Mouse (Mus musculus): Measurements from ENCODE around the gene Ramp2. TPM values are rescaled to one million over a fixed set of nuclear protein-coding genes. Genes with fewer than 3 reads are reported as not detected.

Ramp2 gene
- polyA plus RNA-seq, 1 experiment, result 710 TPM

DNA sequence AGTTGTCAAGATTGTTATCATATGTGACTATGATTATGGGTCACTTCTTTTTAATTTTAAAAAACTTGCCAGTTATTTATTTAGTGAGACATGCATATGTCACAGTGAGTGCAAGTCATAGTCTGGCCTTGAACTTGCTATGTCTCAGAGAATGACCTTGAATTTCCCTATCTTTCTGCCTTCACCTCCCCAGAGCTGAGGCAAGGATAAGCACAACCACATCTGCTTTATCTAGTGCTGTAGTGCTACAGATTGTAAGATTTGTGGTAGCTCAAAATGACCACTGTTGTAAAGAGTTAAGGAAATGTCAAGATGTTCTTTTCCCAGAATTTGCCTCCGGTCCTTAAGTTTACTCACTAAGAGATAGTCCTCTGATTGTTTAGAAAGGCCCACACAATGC, 12.6 kb upstream of the Ramp2 start:
- Histone ChIP-seq H3K4me1 (ENCODE audit: control insufficient read depth, insufficient read depth, low read length) (peaks cover 6% of the 10 kb centered on the region), H3K4me3 (replicated peaks; ENCODE audit: extremely low read depth, low read depth, low read length) (no peak overlapping the region)
- DNase-seq, result no peak
- 34% methylated on average over 1 of the region's 1 CpGs for WGBS
- TF ChIP-seq CTCF (IDR thresholded peaks at IDR 0.05; ENCODE audit: insufficient read depth, low read length) (no peak), POLR2A (IDR thresholded peaks at IDR 0.05; ENCODE audit: borderline replicate concordance, extremely low read depth, low read depth, low read length) (no peak)

- no peak for DNase-seq
- TF ChIP-seq POLR2A (IDR thresholded peaks at IDR 0.05; ENCODE audit: borderline replicate concordance, extremely low read depth, low read depth, low read length) (no peak), CTCF (IDR thresholded peaks at IDR 0.05; ENCODE audit: insufficient read depth, low read length) (no peak)
- Histone ChIP-seq H3K4me3 (replicated peaks; ENCODE audit: extremely low read depth, low read depth, low read length) (no peak overlapping the region), H3K4me1 (ENCODE audit: control insufficient read depth, insufficient read depth, low read length) (peaks cover 6% of the 10 kb centered on the region)
Measured at GRCm38 (mm10) chr11:101234124-101234523, 11.7 kb upstream of the Ramp2 start.

- Histone ChIP-seq H3K4me1 (ENCODE audit: control insufficient read depth, insufficient read depth, low read length) (peaks cover 2% of the 10 kb centered on the region; the same call in 1 of the 2 replicates), H3K4me3 (replicated peaks; ENCODE audit: extremely low read depth, low read depth, low read length) (no peak overlapping the region)
- DNase-seq, result no peak
- no peak for TF ChIP-seq POLR2A (IDR thresholded peaks at IDR 0.05; ENCODE audit: borderline replicate concordance, extremely low read depth, low read depth, low read length)
- no peak for TF ChIP-seq CTCF (IDR thresholded peaks at IDR 0.05; ENCODE audit: insufficient read depth, low read length)
Measured at GRCm38 (mm10) chr11:101235429-101235828, 10.4 kb upstream of the Ramp2 start.

- no peak for DNase-seq
- H3K4me1 ChIP-seq (ENCODE audit: control insufficient read depth, insufficient read depth, low read length), result peaks cover 2% of the 10 kb centered on the region; the same call in 1 of the 2 replicates
- TF ChIP-seq POLR2A (IDR thresholded peaks at IDR 0.05; ENCODE audit: borderline replicate concordance, extremely low read depth, low read depth, low read length), result no peak
- no peak for TF ChIP-seq CTCF (IDR thresholded peaks at IDR 0.05; ENCODE audit: insufficient read depth, low read length)
- 91% methylated on average over 5 of the region's 5 CpGs for WGBS
- no peak overlapping the region for H3K4me3 ChIP-seq (replicated peaks; ENCODE audit: extremely low read depth, low read depth, low read length)
Measured at GRCm38 (mm10) chr11:101236782-101237181, 9.0 kb upstream of the Ramp2 start.

DNA sequence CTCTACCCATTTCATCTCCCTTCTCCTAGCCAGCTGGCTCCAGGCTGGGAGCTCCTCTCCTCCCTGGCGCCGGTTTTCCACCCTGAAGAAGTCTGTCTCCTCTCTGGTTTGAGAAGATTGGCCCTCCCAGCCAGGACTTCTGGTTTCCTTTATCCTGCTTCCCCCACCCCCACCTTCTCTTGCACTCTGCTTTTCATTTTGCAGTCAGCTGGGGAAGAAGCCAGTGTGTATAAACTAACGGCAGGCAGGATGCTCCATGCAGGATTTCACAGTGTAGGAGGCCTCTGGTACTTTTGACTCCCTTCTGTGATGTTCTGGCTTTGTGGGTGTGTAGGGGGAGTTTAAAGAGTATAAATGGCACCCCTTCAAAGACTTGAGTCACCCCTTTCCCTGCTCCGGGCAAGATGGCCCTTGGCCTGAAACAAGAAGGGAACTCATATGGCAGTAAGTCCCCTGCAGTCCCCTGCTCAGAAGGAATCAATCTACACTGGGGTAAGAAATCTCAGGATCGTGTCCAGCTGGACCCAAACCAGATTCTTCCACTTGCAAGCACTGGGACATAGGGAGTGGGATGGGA, 7.7 kb upstream of the Ramp2 start:
- no peak overlapping the region for H3K4me3 ChIP-seq (replicated peaks; ENCODE audit: extremely low read depth, low read depth, low read length)
- TF ChIP-seq CTCF (IDR thresholded peaks at IDR 0.05; ENCODE audit: insufficient read depth, low read length) (no peak), POLR2A (IDR thresholded peaks at IDR 0.05; ENCODE audit: borderline replicate concordance, extremely low read depth, low read depth, low read length) (no peak)
- no peak for DNase-seq
- peaks cover 2% of the 10 kb centered on the region; the same call in 1 of the 2 replicates for H3K4me1 ChIP-seq (ENCODE audit: control insufficient read depth, insufficient read depth, low read length)
- 22% methylated on average over 5 of the region's 5 CpGs for WGBS

DNA sequence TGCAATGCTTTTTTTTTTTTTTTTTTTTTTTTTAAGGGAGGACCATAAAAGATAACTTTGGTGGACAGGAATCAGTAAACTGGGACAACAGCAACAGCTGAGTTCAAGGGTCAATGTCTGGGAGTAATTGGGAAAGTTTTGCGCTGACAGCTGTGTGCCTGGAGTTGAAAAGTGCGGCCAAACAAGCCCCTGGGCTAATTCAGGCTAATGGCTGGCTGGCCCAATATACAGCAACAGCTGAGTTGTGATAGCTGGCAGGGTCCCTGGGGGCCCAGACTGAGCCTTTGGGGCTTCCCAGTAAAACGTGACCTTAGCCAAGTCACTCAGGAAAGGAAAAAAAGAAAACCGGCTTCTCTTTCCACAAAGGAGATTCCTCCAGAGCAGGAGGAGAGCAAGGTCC, 757 bp upstream of the Ramp2 start:
- no peak for DNase-seq
- Histone ChIP-seq H3K4me1 (ENCODE audit: control insufficient read depth, insufficient read depth, low read length) (no peaks in the 10 kb centered on the region; the same call in 1 of the 2 replicates), H3K4me3 (replicated peaks; ENCODE audit: extremely low read depth, low read depth, low read length) (no peak overlapping the region)
- TF ChIP-seq POLR2A (IDR thresholded peaks at IDR 0.05; ENCODE audit: borderline replicate concordance, extremely low read depth, low read depth, low read length) (no peak), CTCF (IDR thresholded peaks at IDR 0.05; ENCODE audit: insufficient read depth, low read length) (no peak)
- 41% methylated on average over 4 of the region's 4 CpGs for WGBS

- no peak for DNase-seq
- TF ChIP-seq POLR2A (IDR thresholded peaks at IDR 0.05; ENCODE audit: borderline replicate concordance, extremely low read depth, low read depth, low read length) (no peak), CTCF (IDR thresholded peaks at IDR 0.05; ENCODE audit: insufficient read depth, low read length) (no peak)
- Histone ChIP-seq H3K4me3 (replicated peaks; ENCODE audit: extremely low read depth, low read depth, low read length) (peak overlapping the region; percentile 66), H3K4me1 (ENCODE audit: control insufficient read depth, insufficient read depth, low read length) (no peaks in the 10 kb centered on the region; the same call in 1 of the 2 replicates)
- WGBS, result 14% methylated on average over 7 of the region's 7 CpGs
Measured at GRCm38 (mm10) chr11:101246702-101247012, 829 bp downstream of the Ramp2 start.

DNA sequence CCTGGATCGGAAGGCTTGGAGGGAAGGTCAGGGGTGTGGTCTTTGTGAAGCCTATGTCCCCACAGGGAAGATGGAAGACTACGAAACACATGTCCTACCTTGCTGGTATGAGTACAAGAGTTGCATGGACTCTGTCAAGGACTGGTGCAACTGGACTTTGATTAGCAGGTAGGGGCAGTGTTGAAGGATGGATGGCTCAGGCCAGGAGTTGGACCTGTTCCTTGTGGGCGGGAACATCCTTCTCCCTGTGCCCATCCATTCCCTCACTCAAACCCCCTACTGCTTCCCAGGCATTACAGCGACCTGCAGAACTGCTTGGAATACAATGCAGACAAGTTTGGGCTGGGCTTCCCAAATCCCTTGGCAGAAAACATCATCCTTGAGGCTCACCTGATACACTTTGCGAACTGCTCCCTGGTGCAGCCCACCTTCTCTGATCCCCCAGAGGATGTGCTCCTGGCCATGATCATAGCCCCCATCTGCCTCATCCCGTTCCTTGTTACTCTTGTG, 1.7 kb downstream of the Ramp2 start:
- H3K4me3 ChIP-seq (replicated peaks; ENCODE audit: extremely low read depth, low read depth, low read length), result peak overlapping the region; percentile 66
- 61% methylated on average over 6 of the region's 6 CpGs for WGBS
- no peak for DNase-seq
- H3K4me1 ChIP-seq (ENCODE audit: control insufficient read depth, insufficient read depth, low read length), result peaks cover under 1% of the 10 kb centered on the region
- TF ChIP-seq CTCF (IDR thresholded peaks at IDR 0.05; ENCODE audit: insufficient read depth, low read length), result no peak
- peak; percentile 41; the same call in 1 of the 2 replicates for TF ChIP-seq POLR2A (IDR thresholded peaks at IDR 0.05; ENCODE audit: borderline replicate concordance, extremely low read depth, low read depth, low read length)

DNA sequence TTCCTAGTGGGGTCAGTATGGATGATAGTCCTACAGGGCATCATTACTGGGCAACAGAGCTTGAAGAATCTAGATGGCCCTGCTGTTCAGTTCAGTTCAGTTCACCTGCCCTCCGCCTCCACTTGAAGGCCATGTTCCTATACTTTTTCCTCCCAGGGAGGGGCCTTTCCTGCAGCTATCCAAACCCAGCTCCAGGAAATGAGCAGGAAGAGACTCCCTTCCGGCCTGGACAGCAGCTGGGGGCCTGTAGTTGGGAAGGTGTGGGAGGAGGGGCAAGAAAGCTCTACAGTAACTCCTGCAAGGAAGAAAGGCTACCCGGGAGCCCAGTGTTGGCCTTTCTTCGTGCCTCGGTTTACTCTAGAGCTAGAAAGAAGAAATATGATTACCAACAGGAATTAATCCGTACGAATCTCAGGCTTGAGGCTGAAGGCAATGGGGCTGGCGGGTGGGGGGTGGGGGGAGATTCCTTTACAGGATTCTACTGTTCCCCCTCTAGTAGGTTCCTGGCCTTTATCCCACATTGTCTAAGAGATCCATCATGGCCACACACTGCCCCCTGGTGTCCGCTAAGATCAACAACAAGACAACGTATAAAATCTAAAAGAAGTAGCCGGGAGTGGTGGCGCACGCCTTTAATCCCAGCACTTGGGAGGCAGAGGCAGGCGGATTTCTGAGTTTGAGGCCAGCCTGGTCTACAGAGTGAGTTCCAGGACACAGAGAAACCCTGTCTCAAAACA, 2.6 kb downstream of the Ramp2 start:
- H3K4me1 ChIP-seq (ENCODE audit: control insufficient read depth, insufficient read depth, low read length), result peaks cover 3% of the 10 kb centered on the region
- peak overlapping the region; percentile 66 for H3K4me3 ChIP-seq (replicated peaks; ENCODE audit: extremely low read depth, low read depth, low read length)
- 20% methylated on average over 14 of the region's 14 CpGs for WGBS
- TF ChIP-seq POLR2A (IDR thresholded peaks at IDR 0.05; ENCODE audit: borderline replicate concordance, extremely low read depth, low read depth, low read length) (peak; percentile 48; the same call in 1 of the 2 replicates), CTCF (IDR thresholded peaks at IDR 0.05; ENCODE audit: insufficient read depth, low read length) (peak; percentile 53)
- DNase-seq, result peak; percentile 64

GRCm38 (mm10) chr11:101251031-101251430, 5.2 kb downstream of the Ramp2 start:
- TF ChIP-seq CTCF (IDR thresholded peaks at IDR 0.05; ENCODE audit: insufficient read depth, low read length) (no peak), POLR2A (IDR thresholded peaks at IDR 0.05; ENCODE audit: borderline replicate concordance, extremely low read depth, low read depth, low read length) (no peak)
- H3K4me1 ChIP-seq (ENCODE audit: control insufficient read depth, insufficient read depth, low read length), result peaks cover 5% of the 10 kb centered on the region
- 71% methylated on average over 2 of the region's 2 CpGs for WGBS
- DNase-seq, result no peak
- no peak overlapping the region for H3K4me3 ChIP-seq (replicated peaks; ENCODE audit: extremely low read depth, low read depth, low read length)
